Mouse (Mus musculus): ENCODE data around the gene Srd5a1. TPM values are rescaled to one million over a fixed set of nuclear protein-coding genes. Genes with fewer than 3 reads are reported as not detected.
A peak's percentile ranks its signal among the peaks of the same experiment; 100 is the strongest.

The Srd5a1 gene
- total RNA-seq, 2 experiments from 2014 or later: 8.6 to 11.8 TPM

DNA sequence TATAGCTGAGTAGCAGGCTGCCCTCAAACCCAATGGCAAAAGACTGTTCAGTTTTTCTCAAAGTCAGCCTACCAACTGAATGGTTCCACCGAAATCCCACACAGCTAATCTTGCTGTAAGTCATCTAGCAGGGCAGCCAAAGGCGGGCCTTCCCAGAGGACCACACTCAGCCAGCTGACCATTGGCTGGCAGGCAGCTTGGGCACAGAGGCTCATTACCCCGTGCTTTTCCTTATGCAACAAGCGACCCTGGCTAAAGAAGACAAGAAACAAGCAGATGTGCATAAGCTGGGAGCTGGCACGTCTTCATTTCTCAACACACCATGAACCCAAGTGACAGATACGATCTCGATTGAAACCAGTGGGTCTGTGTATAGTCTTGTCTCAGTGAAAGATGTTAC lies 73.9 kb downstream of the Srd5a1 start:
- no peak for DNase-seq

- no peak for DNase-seq
Observed at GRCm38 (mm10) chr13:69536021-69536420, 75.2 kb downstream of the Srd5a1 start.

- peak; percentile 96 to 97 for DNase-seq
Observed at GRCm38 (mm10) chr13:69534654-69535551, 76.3 kb downstream of the Srd5a1 start.

DNA sequence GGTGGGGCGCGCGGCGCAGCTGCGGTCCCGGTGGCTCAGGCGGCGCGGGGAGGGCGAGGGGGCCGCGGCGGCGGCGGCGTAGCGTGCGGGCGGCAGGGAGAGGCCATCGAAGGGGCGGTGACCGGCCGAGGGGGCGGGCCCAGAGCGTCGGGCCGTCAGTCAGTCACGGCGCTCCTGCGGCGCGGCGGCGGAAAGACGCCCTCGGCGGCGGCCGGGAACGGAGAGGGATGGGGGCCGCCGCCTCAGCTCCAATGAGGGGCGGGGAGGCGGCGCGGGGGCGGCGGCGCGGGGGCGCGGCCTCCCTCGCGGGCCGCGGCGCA lies 76.9 kb downstream of the Srd5a1 start, which contains the start of gene Tent4a:
Tent4a (minus strand) TSS at position 284 of the 320 bp plus-strand sequence.
- DNase-seq: no peak

GRCm38 (mm10) chr13:69533405-69534333 lies 77.6 kb downstream of the Srd5a1 start, which contains the start of gene Nsun2:
Nsun2 (plus strand) TSS chr13:69533746.
- peak; percentile 52 to 56 for DNase-seq

DNA sequence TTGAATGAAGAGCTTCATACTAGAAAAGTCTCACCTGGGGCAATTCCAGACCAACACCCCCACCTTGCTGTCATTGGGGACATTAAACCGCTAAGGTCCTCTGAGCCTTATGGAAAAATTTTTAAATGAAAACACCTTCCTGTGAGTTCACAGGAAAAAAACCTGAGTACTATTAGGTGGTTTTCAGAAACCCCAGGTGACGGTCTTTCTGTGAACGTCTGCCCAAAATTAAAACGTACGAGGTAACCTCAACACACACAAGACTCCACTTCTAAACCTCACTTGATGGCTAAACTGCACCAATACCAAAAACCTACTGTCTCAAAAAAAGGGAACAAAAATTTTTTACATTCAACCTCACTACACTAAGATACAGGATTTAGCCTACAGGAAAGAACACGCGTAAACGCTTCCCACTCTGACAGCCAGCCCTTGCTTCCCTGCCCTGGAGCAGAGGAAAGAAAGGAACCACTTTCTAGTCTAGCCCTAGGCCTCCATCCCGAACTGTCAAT lies 78.3 kb downstream of the Srd5a1 start:
- DNase-seq: no peak

DNA sequence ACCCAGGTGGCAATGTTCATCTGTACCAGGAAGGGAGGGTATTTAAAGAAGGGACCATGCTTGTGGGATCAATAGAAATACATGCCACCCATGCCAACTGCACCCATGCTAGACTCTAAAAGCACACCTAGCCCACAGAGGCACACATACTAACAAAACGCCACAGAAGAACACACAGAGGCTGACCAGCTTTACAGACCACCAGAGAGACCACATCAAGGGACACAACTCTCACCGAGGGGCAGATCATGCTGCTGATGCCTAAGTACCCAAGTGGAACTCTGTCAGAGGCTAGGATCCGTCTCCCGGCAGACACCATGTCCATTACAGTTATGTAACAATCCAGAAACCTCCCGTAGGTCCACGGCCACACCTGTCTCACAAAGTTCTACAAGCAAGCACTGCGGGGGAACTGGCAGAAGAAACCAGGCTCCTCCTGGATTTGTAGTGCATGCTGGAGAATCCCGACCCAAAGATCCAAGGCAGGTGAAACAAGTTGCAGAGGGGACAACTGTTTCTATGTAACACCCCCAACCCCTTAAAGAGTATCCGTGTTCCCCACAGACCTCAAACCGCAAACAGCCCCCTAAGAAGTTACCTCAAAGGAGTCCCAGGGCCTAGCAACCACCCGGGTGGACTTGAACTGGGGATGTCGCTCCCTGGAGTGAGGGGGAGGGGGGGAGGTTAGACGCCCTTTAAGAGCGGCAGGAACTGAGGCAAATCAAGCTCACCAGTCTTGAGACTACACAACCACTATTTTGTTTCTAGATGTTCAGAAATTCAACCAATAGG lies 78.9 kb downstream of the Srd5a1 start:
- DNase-seq: no peak

DNA sequence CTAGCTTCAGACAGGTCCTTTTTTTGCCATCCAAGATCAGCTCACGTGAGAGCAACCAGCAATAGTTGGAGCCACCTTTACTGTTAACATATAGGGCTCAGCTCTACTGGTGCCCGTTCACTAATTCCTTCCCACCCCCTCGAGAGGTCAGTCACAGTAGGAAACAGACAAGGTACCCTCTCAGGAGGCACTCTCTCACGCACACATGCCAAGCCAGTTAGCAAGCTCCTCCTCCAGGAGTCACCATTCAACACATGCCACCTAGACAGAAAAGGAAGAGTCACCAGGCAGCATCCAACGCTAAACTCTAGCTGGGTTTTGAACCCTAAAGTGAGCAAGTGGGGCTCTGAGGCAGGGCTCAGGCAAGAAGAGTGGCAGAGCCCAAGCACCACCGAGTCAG lies 79.8 kb downstream of the Srd5a1 start:
- no peak for DNase-seq

DNA sequence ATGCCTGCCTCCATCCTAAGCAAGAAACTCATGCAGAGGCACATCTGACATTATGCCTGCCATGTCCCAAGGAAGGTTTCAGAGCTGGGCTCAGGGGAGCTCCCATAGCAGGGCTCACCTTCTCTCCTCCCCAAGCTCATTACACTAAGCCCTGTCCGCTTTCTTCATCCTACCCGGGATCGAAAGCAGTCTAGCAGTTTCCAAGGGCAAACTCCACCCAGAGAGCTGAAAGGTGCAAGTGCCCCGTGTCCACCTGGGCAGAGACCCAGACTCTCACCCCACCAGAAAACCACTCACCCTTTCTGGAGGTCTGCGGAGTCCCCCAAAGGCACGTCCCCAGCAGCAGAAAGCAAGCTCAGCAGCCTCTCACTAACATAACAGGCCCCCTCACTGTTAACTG lies 80.3 kb downstream of the Srd5a1 start:
- no peak for DNase-seq

DNA sequence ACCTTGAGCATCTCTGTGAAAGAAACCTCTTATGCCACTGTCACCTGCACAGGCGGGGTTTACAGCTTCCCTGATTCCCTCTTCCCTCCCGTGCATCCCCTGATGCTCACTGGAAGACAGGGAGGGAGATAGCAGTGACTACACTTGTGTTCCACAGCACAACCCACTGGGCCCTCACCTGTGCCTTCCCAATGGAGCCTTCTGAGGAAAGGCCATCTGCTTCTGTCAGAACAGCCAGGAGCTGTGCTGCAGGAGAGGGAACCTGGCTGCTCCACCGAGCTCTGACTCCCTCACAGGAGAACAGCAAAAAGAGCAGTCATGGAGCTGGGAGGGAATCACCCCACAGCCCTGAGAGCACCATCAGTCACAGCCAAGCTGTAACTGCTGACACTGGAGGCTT lies 81.1 kb downstream of the Srd5a1 start:
- no peak for DNase-seq

DNA sequence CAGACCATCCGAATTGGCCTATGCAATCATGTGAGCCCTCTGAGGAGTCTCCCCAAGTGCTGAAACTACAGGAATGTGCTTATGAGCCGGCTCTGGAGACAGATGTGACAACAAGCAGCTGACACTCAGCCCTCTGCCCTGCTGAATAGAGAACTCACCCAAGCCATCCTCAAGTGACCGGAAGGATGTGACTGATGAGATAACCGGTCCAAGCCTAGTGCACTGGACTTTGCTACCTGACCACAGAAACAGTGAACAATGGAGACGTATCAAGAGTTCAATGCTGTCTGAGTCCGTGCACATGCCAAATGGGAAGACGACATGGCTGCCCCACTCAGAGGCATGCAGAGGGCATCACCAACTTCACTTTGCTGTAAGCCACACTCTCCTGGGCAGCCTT lies 82.7 kb downstream of the Srd5a1 start:
- no peak for DNase-seq

DNA sequence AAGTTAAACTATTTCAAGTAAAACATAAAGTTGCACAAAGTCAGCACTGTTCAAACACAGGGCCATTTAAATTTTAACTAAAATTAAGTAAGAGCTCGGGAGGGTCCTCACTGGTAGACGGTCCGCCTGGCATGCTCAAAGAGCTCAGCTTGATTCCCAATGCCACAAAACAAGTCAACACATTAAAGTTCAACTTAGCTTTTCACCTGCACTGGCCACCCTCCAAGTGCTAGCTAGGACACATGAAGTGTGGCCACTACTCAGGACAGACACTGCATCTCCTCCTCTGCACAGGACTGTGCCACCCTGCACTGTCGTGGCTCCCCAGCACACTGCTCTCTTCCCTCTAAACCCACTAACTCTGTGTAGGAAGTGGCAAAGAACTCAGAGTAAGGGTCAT lies 85.4 kb downstream of the Srd5a1 start:
- DNase-seq: no peak

GRCm38 (mm10) chr13:69524158-69524530 lies 87.1 kb downstream of the Srd5a1 start:
- DNase-seq: no peak

Other genes with a start within 250 kb of the Srd5a1 start
- 10 to 100 TPM; 88.2 to 97.5 TPM for gene Nsun2, start 77.7 kb downstream of the Srd5a1 start, total RNA-seq (2021)
- 10 to 100 TPM; 47.0 to 49.1 TPM for gene Tent4a, start 76.8 kb downstream of the Srd5a1 start, total RNA-seq (2021)
- gene Ube2ql1, start 128.4 kb upstream of the Srd5a1 start, total RNA-seq (2021): 100 to 1,000 TPM; 192 to 209 TPM
- 10 to 100 TPM; 60.2 to 63.5 TPM for gene Med10, start 191.0 kb upstream of the Srd5a1 start, total RNA-seq (2021)